Mouse (Mus musculus) erythroblast, embryonic 14.5 days (primary cell): Measurements from ENCODE around the gene Klhl5. TPM values are rescaled to one million over a fixed set of nuclear protein-coding genes. Genes with fewer than 3 reads are reported as not detected.

Experiments
- H3K27me3 ChIP-seq: 2 replicates; pipeline ENCODE4 v1.6.1; 2012; ENCODE audit warnings: inconsistent platforms; ENCODE audit not compliant: control insufficient read depth
- H3K36me3 ChIP-seq: 2 replicates; pipeline ENCODE4 v1.6.1; 2012; ENCODE audit warnings: mild to moderate bottlenecking, inconsistent platforms; ENCODE audit not compliant: control insufficient read depth
- H3K4me1 ChIP-seq: 2 replicates; pipeline ENCODE4 v1.6.1; 2012; ENCODE audit warnings: inconsistent platforms; ENCODE audit not compliant: control insufficient read depth
- H3K4me3 ChIP-seq: replicated peaks from 2 replicates; pipeline ENCODE3; 2012; ENCODE audit warnings: moderate library complexity, mild to moderate bottlenecking, inconsistent platforms
- H3K9me3 ChIP-seq: 2 replicates; pipeline ENCODE4 v1.6.1; 2012; ENCODE audit warnings: low read length, inconsistent platforms, mixed read lengths; ENCODE audit not compliant: control insufficient read depth
- GATA1 ChIP-seq: IDR thresholded peaks from 2 replicates; pipeline ENCODE4 v1.6.1; 2012; ENCODE audit warnings: low read length, inconsistent platforms, mixed read lengths
- TAL1 ChIP-seq: IDR thresholded peaks from 3 replicates; pipeline ENCODE4 v1.6.1; 2012; ENCODE audit warnings: low read length, inconsistent platforms, mixed read lengths
- polyA plus RNA-seq: library from polyadenylated mRNA; stranded (reverse); fragments of >175 nt; gene quantifications from 2 replicates; pipeline ENCODE4 v1.2.3, GENCODE M21; 2012

Klhl5 gene
- polyA plus RNA-seq, 1 experiment = 0.01 TPM

DNA sequence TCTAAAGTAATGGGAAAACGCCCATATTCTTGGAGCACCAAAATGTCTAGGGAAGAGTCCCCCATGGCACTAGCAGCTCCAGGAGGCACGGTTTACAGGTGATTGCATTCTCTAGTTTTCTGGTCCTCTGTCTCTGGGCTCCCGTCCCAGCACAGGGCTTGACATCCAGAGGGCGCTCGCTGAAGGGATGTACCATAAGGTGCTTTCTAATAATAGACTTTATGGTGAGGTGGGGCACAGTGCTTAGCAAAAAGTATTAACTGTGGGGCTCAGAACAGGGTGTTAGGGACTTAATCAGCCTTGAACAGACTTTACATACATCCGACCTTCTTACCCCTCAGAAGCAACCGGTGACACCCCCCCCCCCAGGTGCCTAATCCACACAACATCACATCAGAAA lies 32.6 kb upstream of the Klhl5 start:
- Histone ChIP-seq H3K4me3 (no peak overlapping the region), H3K4me1 (peaks cover 3% of the 10 kb centered on the region), H3K36me3 (no peaks in the 10 kb centered on the region), H3K9me3 (no peaks in the 10 kb centered on the region), H3K27me3 (no peaks in the 10 kb centered on the region)
- TF ChIP-seq GATA1 = no peak
- TF ChIP-seq TAL1 = no peak

- TF ChIP-seq GATA1 (no peak), TAL1 (no peak)
- H3K27me3 ChIP-seq = no peaks in the 10 kb centered on the region
- no peaks in the 10 kb centered on the region for H3K9me3 ChIP-seq
- H3K4me3 ChIP-seq = no peak overlapping the region
- H3K36me3 ChIP-seq = no peaks in the 10 kb centered on the region
- H3K4me1 ChIP-seq = peaks cover 3% of the 10 kb centered on the region
Measured at GRCm38 (mm10) chr5:65076087-65076486, 31.3 kb upstream of the Klhl5 start.

GRCm38 (mm10) chr5:65076748-65077147 lies 30.6 kb upstream of the Klhl5 start:
- H3K9me3 ChIP-seq = no peaks in the 10 kb centered on the region
- TF ChIP-seq TAL1 = no peak
- TF ChIP-seq GATA1 = no peak
- no peaks in the 10 kb centered on the region for H3K27me3 ChIP-seq
- H3K4me1 ChIP-seq = peaks cover 3% of the 10 kb centered on the region
- no peak overlapping the region for H3K4me3 ChIP-seq
- H3K36me3 ChIP-seq = no peaks in the 10 kb centered on the region

- Histone ChIP-seq H3K9me3 (no peaks in the 10 kb centered on the region), H3K4me1 (peaks cover 3% of the 10 kb centered on the region), H3K27me3 (no peaks in the 10 kb centered on the region), H3K4me3 (no peak overlapping the region), H3K36me3 (no peaks in the 10 kb centered on the region)
- TF ChIP-seq TAL1 (no peak), GATA1 (no peak)
Measured at GRCm38 (mm10) chr5:65078081-65078480, 29.3 kb upstream of the Klhl5 start.

GRCm38 (mm10) chr5:65079881-65080280 lies 27.5 kb upstream of the Klhl5 start:
- no peak overlapping the region for H3K4me3 ChIP-seq
- no peaks in the 10 kb centered on the region for H3K36me3 ChIP-seq
- no peaks in the 10 kb centered on the region for H3K27me3 ChIP-seq
- no peak for TF ChIP-seq TAL1
- no peak for TF ChIP-seq GATA1
- no peaks in the 10 kb centered on the region for H3K9me3 ChIP-seq
- H3K4me1 ChIP-seq = peaks cover 3% of the 10 kb centered on the region

DNA sequence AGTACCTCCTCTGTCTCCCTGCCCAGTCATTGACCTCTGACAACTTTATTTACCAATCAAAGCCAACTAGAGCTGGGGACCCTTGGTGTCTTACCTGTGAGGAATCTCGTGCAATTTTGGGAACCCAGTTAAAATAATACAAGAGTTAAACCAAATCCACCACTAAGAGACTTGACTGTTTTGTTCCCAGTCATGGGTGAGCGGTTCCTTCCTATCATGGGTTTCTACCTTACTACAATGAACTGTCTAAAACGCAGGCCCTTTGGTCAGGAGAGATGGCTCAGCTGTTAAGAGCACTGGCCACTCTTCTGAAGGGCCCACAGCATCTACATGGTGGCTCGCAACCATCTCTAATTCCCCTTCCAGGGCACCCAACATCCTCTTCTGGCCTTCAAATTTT lies 25.5 kb upstream of the Klhl5 start:
- H3K9me3 ChIP-seq = no peaks in the 10 kb centered on the region
- H3K4me3 ChIP-seq = no peak overlapping the region
- peaks cover 3% of the 10 kb centered on the region for H3K4me1 ChIP-seq
- TF ChIP-seq TAL1 = no peak
- no peak for TF ChIP-seq GATA1
- no peaks in the 10 kb centered on the region for H3K27me3 ChIP-seq
- H3K36me3 ChIP-seq = no peaks in the 10 kb centered on the region

- Histone ChIP-seq H3K36me3 (no peaks in the 10 kb centered on the region), H3K4me3 (no peak overlapping the region), H3K9me3 (no peaks in the 10 kb centered on the region), H3K27me3 (no peaks in the 10 kb centered on the region), H3K4me1 (no peaks in the 10 kb centered on the region)
- no peak for TF ChIP-seq TAL1
- no peak for TF ChIP-seq GATA1
Measured at GRCm38 (mm10) chr5:65086522-65086921, 20.8 kb upstream of the Klhl5 start.

- Histone ChIP-seq H3K27me3 (no peaks in the 10 kb centered on the region), H3K4me1 (no peaks in the 10 kb centered on the region), H3K9me3 (no peaks in the 10 kb centered on the region), H3K36me3 (no peaks in the 10 kb centered on the region), H3K4me3 (no peak overlapping the region)
- no peak for TF ChIP-seq TAL1
- TF ChIP-seq GATA1 = no peak
Measured at GRCm38 (mm10) chr5:65089707-65090106, 17.6 kb upstream of the Klhl5 start.

GRCm38 (mm10) chr5:65091184-65091858 lies 16.0 kb upstream of the Klhl5 start:
- TF ChIP-seq TAL1 = no peak
- no peak for TF ChIP-seq GATA1
- H3K4me3 ChIP-seq = no peak overlapping the region
- H3K4me1 ChIP-seq = no peaks in the 10 kb centered on the region
- no peaks in the 10 kb centered on the region for H3K9me3 ChIP-seq
- H3K36me3 ChIP-seq = no peaks in the 10 kb centered on the region
- no peaks in the 10 kb centered on the region for H3K27me3 ChIP-seq

- Histone ChIP-seq H3K4me1 (no peaks in the 10 kb centered on the region), H3K9me3 (no peaks in the 10 kb centered on the region), H3K4me3 (no peak within 1 kb of the TSS), H3K27me3 (no peaks in the 10 kb centered on the region), H3K36me3 (no peaks in the 10 kb centered on the region)
- TF ChIP-seq TAL1 (no peak), GATA1 (no peak)
Measured at GRCm38 (mm10) chr5:65091921-65092320, 15.4 kb upstream of the Klhl5 start, which contains the start of gene Tmem156. Tmem156 (minus strand) TSS chr5:65092132.
